Mouse (Mus musculus): ENCODE results near the gene Phf21a. TPM values are rescaled to one million over a fixed set of nuclear protein-coding genes. Genes with fewer than 3 reads are reported as not detected.
A peak's percentile ranks its signal among the peaks of the same experiment; 100 is the strongest.
"Not testable (repeated sequence)": the region's sequence is repeated elsewhere in the genome, so short reads cannot be mapped to it uniquely, and the experiment has no call there.

Phf21a gene
- polyA plus RNA-seq, 1 experiment from 2014 or later, result 29.9 TPM

- H3K27me3 ChIP-seq, result peaks cover 6% of the 10 kb centered on the region; the same call in 1 of the 2 replicates
- ATAC-seq (ENCODE audit: borderline replicate concordance, extremely low read depth, low FRiP score, low TSS enrichment), result peak; percentile 3; the same call in 1 of the 2 replicates
- peak overlapping the region; percentile 77 for H3K27ac ChIP-seq
- H3K9ac ChIP-seq, result peak overlapping the region; percentile 63; the same call in 1 of the 2 replicates
- peak overlapping the region; percentile 90 for H3K4me2 ChIP-seq
- peaks cover 38% of the 10 kb centered on the region for H3K4me1 ChIP-seq
- H3K36me3 ChIP-seq, result peaks cover 6% of the 10 kb centered on the region; the same call in 1 of the 2 replicates
- no peaks in the 10 kb centered on the region for H3K9me3 ChIP-seq
- 7% methylated on average over 10 of the region's 10 CpGs for WGBS
- peak overlapping the region; percentile 64 for H3K4me3 ChIP-seq
Observed at GRCm38 (mm10) chr2:92389645-92390044, 296.7 kb downstream of the Phf21a start.

- H3K36me3 ChIP-seq, result peaks cover 6% of the 10 kb centered on the region; the same call in 1 of the 2 replicates
- no peaks in the 10 kb centered on the region for H3K9me3 ChIP-seq
- H3K4me1 ChIP-seq, result peaks cover 38% of the 10 kb centered on the region
- no peak overlapping the region for H3K9ac ChIP-seq
- 69% methylated on average over 6 of the region's 6 CpGs for WGBS
- H3K4me3 ChIP-seq, result no peak overlapping the region
- ATAC-seq (ENCODE audit: borderline replicate concordance, extremely low read depth, low FRiP score, low TSS enrichment), result no peak
- H3K4me2 ChIP-seq, result no peak overlapping the region
- H3K27ac ChIP-seq, result no peak overlapping the region
- H3K27me3 ChIP-seq, result peaks cover 6% of the 10 kb centered on the region; the same call in 1 of the 2 replicates
Observed at GRCm38 (mm10) chr2:92390206-92390930, 297.5 kb downstream of the Phf21a start.

GRCm38 (mm10) chr2:92391116-92391515, 298.2 kb downstream of the Phf21a start:
- H3K4me1 ChIP-seq, result peaks cover 38% of the 10 kb centered on the region
- H3K36me3 ChIP-seq, result peaks cover 4% of the 10 kb centered on the region; the same call in 1 of the 2 replicates
- H3K27ac ChIP-seq, result no peak overlapping the region
- H3K4me2 ChIP-seq, result no peak overlapping the region
- peaks cover 6% of the 10 kb centered on the region; the same call in 1 of the 2 replicates for H3K27me3 ChIP-seq
- ATAC-seq (ENCODE audit: borderline replicate concordance, extremely low read depth, low FRiP score, low TSS enrichment), result no peak
- H3K4me3 ChIP-seq, result no peak overlapping the region
- no peaks in the 10 kb centered on the region for H3K9me3 ChIP-seq
- 80% methylated on average over 8 of the region's 8 CpGs for WGBS
- no peak overlapping the region for H3K9ac ChIP-seq

- Histone ChIP-seq H3K9me3 (no peaks in the 10 kb centered on the region), H3K27me3 (peaks cover 6% of the 10 kb centered on the region; the same call in 1 of the 2 replicates), H3K4me2 (peak overlapping the region; percentile 43), H3K4me3 (peak overlapping the region; percentile 16), H3K9ac (peak overlapping the region; percentile 13), H3K36me3 (0 out of 2 replicates have a peak, but pooled peaks cover under 1% of the 10 kb centered on the region), H3K4me1 (peaks cover 38% of the 10 kb centered on the region), H3K27ac (no peak overlapping the region)
- 27% methylated on average over 11 of the region's 11 CpGs for WGBS
- no peak for ATAC-seq (ENCODE audit: borderline replicate concordance, extremely low read depth, low FRiP score, low TSS enrichment)
Observed at GRCm38 (mm10) chr2:92391703-92392317, 298.9 kb downstream of the Phf21a start.

GRCm38 (mm10) chr2:92392318-92393264, 299.7 kb downstream of the Phf21a start:
- Histone ChIP-seq H3K9me3 (no peaks in the 10 kb centered on the region), H3K4me1 (peaks cover 38% of the 10 kb centered on the region), H3K9ac (peak overlapping the region; percentile 13), H3K27me3 (peaks cover 6% of the 10 kb centered on the region; the same call in 1 of the 2 replicates), H3K36me3 (no peaks in the 10 kb centered on the region), H3K27ac (no peak overlapping the region), H3K4me3 (peak overlapping the region; percentile 16), H3K4me2 (peak overlapping the region; percentile 43)
- 5% methylated on average over 26 of the region's 26 CpGs for WGBS
- ATAC-seq (ENCODE audit: borderline replicate concordance, extremely low read depth, low FRiP score, low TSS enrichment), result no peak

GRCm38 (mm10) chr2:92395535-92395934, 302.6 kb downstream of the Phf21a start:
- no peak overlapping the region for H3K4me2 ChIP-seq
- WGBS, result 80% methylated on average over 3 of the region's 3 CpGs
- ATAC-seq (ENCODE audit: borderline replicate concordance, extremely low read depth, low FRiP score, low TSS enrichment), result no peak
- no peak overlapping the region for H3K9ac ChIP-seq
- H3K4me1 ChIP-seq, result peaks cover 12% of the 10 kb centered on the region
- H3K27ac ChIP-seq, result no peak overlapping the region
- H3K36me3 ChIP-seq, result no peaks in the 10 kb centered on the region
- no peak overlapping the region for H3K4me3 ChIP-seq
- H3K27me3 ChIP-seq, result peaks cover 10% of the 10 kb centered on the region; the same call in 1 of the 2 replicates
- no peaks in the 10 kb centered on the region for H3K9me3 ChIP-seq

- peaks cover 6% of the 10 kb centered on the region; the same call in 1 of the 2 replicates for H3K4me1 ChIP-seq
- no peak overlapping the region for H3K4me3 ChIP-seq
- H3K9me3 ChIP-seq, result no peaks in the 10 kb centered on the region
- no peak for ATAC-seq (ENCODE audit: borderline replicate concordance, extremely low read depth, low FRiP score, low TSS enrichment)
- 82% methylated on average over 1 of the region's 1 CpGs for WGBS
- H3K4me2 ChIP-seq, result no peak overlapping the region
- H3K36me3 ChIP-seq, result no peaks in the 10 kb centered on the region
- no peak overlapping the region for H3K9ac ChIP-seq
- H3K27me3 ChIP-seq, result peaks cover 16% of the 10 kb centered on the region
- H3K27ac ChIP-seq, result no peak overlapping the region
Observed at GRCm38 (mm10) chr2:92397436-92397835, 304.5 kb downstream of the Phf21a start.

GRCm38 (mm10) chr2:92399877-92400276, 307.0 kb downstream of the Phf21a start:
- H3K4me3 ChIP-seq; H3K27ac ChIP-seq; H3K36me3 ChIP-seq; H3K9me3 ChIP-seq; H3K4me1 ChIP-seq; ATAC-seq (ENCODE audit: borderline replicate concordance, extremely low read depth, low FRiP score, low TSS enrichment); H3K4me2 ChIP-seq; H3K9ac ChIP-seq: not testable (repeated sequence)
- H3K27me3 ChIP-seq, result peaks cover 12% of the 10 kb centered on the region
- WGBS, result 64% methylated on average over 3 of the region's 4 CpGs

GRCm38 (mm10) chr2:92400682-92401081, 307.8 kb downstream of the Phf21a start:
- WGBS, result 4% methylated on average over 22 of the region's 22 CpGs
- Histone ChIP-seq H3K4me2 (peak overlapping the region; percentile 94), H3K9me3 (no peaks in the 10 kb centered on the region), H3K36me3 (peaks cover 12% of the 10 kb centered on the region), H3K27ac (no peak overlapping the region), H3K4me3 (peak overlapping the region; percentile 57), H3K27me3 (peaks cover 12% of the 10 kb centered on the region), H3K4me1 (peaks cover 4% of the 10 kb centered on the region; the same call in 1 of the 2 replicates), H3K9ac (peak overlapping the region; percentile 47)
- ATAC-seq (ENCODE audit: borderline replicate concordance, extremely low read depth, low FRiP score, low TSS enrichment), result no peak

GRCm38 (mm10) chr2:92401091-92401561, 308.2 kb downstream of the Phf21a start, which contains the start of gene Mapk8ip1:
Gene Mapk8ip1, minus strand, starts transcription at chr2:92401263.
- H3K4me3 ChIP-seq, result peak within 1 kb of the TSS; percentile 57
- H3K27ac ChIP-seq, result no peak within 1 kb of the TSS
- 2% methylated on average over 19 of the region's 59 CpGs for WGBS
- H3K27me3 ChIP-seq, result peaks cover 12% of the 10 kb centered on the region
- H3K9ac ChIP-seq, result peak within 1 kb of the TSS; percentile 47
- no peaks in the 10 kb centered on the region for H3K9me3 ChIP-seq
- ATAC-seq (ENCODE audit: borderline replicate concordance, extremely low read depth, low FRiP score, low TSS enrichment), result peak; percentile 83
- peaks cover 13% of the 10 kb centered on the region for H3K36me3 ChIP-seq
- H3K4me1 ChIP-seq, result peaks cover 4% of the 10 kb centered on the region; the same call in 1 of the 2 replicates
- peak within 1 kb of the TSS; percentile 94 for H3K4me2 ChIP-seq

Measured in lung, embryonic 15.5 days (tissue).